Mouse (Mus musculus) forebrain, embryonic 16.5 days (tissue): ENCODE data around the gene Cd8b1. TPM values are rescaled to one million over a fixed set of nuclear protein-coding genes. Genes with fewer than 3 reads are reported as not detected.

Experiments used
- ATAC-seq: fragments of 200-750 bp; cut with Nextera tagmentation; 2 replicates; pipeline ENCODE4 v1.8.0; 2017; ENCODE audit warnings: mild to moderate bottlenecking, moderate library complexity
- H3K27ac ChIP-seq: fragments of 300-500 bp; sonication (generic); 2 replicates; pipeline ENCODE4 v1.5.1; 2014; ENCODE audit warnings: low read length, control low read depth
- H3K27me3 ChIP-seq: fragments of 300-500 bp; sonication (generic); replicated peaks from 2 replicates; pipeline ENCODE4 v1.6.1; 2014; ENCODE audit warnings: low read length; ENCODE audit not compliant: control insufficient read depth, insufficient read depth
- H3K36me3 ChIP-seq: fragments of 300-500 bp; sonication (generic); 2 replicates; pipeline ENCODE4 v1.6.1; 2014; ENCODE audit not compliant: control insufficient read depth, insufficient read depth
- H3K4me1 ChIP-seq: fragments of 300-500 bp; sonication (generic); replicated peaks from 2 replicates; pipeline ENCODE4 v1.6.1; 2014; ENCODE audit warnings: low read length; ENCODE audit not compliant: control insufficient read depth, insufficient read depth
- H3K4me2 ChIP-seq: fragments of 300-500 bp; sonication (generic); 2 replicates; pipeline ENCODE4 v1.6.1; 2014; ENCODE audit warnings: mild to moderate bottlenecking, low read length, control low read depth
- H3K4me3 ChIP-seq: fragments of 300-500 bp; sonication (generic); replicated peaks from 2 replicates; pipeline ENCODE4 v1.5.1; 2014; ENCODE audit warnings: mild to moderate bottlenecking, low read length, control low read depth
- H3K9ac ChIP-seq: fragments of 300-500 bp; sonication (generic); replicated peaks from 2 replicates; pipeline ENCODE4 v1.6.1; 2014; ENCODE audit warnings: low read depth, low read length, control low read depth
- H3K9me3 ChIP-seq: fragments of 300-500 bp; sonication (generic); 2 replicates; pipeline ENCODE4 v1.6.1; 2016; ENCODE audit warnings: low read length; ENCODE audit not compliant: control insufficient read depth
- WGBS: fragments of 180-500 bp; shearing (Covaris S2); extraction: QIAGEN DNeasy Blood & Tissue Kit; methylation state at CpG from one replicate; pipeline ENCODE4 v1.1.7; 2014; 5-methylcytosine and 5-hydroxymethylcytosine counted together
- polyA plus RNA-seq: library from polyadenylated mRNA; unstranded; fragments of >200 nt; fragmentation: Nextera tagmentation; extraction: Ambion mirVana; gene quantifications from 2 replicates; pipeline ENCODE4 v1.2.1, GENCODE M21; 2015

The Cd8b1 gene
- polyA plus RNA-seq, 1 experiment from 2014 or later: not detected

GRCm38 (mm10) chr6:71376711-71377110 lies 54.1 kb downstream of the Cd8b1 start:
- no peak for ATAC-seq
- WGBS: 98% methylated on average over 13 of the region's 13 CpGs
- H3K27ac ChIP-seq: no peak overlapping the region
- H3K9me3 ChIP-seq: no peaks in the 10 kb centered on the region
- no peak overlapping the region for H3K4me2 ChIP-seq
- no peaks in the 10 kb centered on the region for H3K36me3 ChIP-seq
- H3K4me1 ChIP-seq: no peaks in the 10 kb centered on the region
- H3K4me3 ChIP-seq: no peak overlapping the region
- H3K27me3 ChIP-seq: no peaks in the 10 kb centered on the region
- no peak overlapping the region for H3K9ac ChIP-seq

- Histone ChIP-seq H3K27ac (no peak overlapping the region), H3K4me2 (no peak overlapping the region), H3K27me3 (no peaks in the 10 kb centered on the region), H3K9ac (no peak overlapping the region), H3K4me3 (no peak overlapping the region), H3K36me3 (no peaks in the 10 kb centered on the region), H3K4me1 (no peaks in the 10 kb centered on the region), H3K9me3 (no peaks in the 10 kb centered on the region)
- 93% methylated on average over 5 of the region's 5 CpGs for WGBS
- ATAC-seq: no peak
Measured at GRCm38 (mm10) chr6:71381654-71382053, 59.1 kb downstream of the Cd8b1 start.

Other genes with a start within 250 kb of the Cd8b1 start
- gene Thnsl2, start 178.3 kb upstream of the Cd8b1 start, polyA plus RNA-seq: 3.2 and 3.3 TPM in 2 replicates
- not detected in 2 replicates for gene Fabp1, start 123.0 kb upstream of the Cd8b1 start, polyA plus RNA-seq
- gene Krcc1, start 51.1 kb upstream of the Cd8b1 start, polyA plus RNA-seq: 18.5 and 19.0 TPM in 2 replicates
- gene Smyd1, start 555 bp upstream of the Cd8b1 start, polyA plus RNA-seq: 0.07 and 0.25 TPM in 2 replicates
- not detected in 2 replicates for gene Cd8a, start 50.6 kb downstream of the Cd8b1 start, polyA plus RNA-seq
- gene Rmnd5a, start 117.8 kb downstream of the Cd8b1 start, polyA plus RNA-seq: 8.4 and 9.4 TPM in 2 replicates
- gene Rnf103, start 171.1 kb downstream of the Cd8b1 start, polyA plus RNA-seq: 22.1 and 24.8 TPM in 2 replicates
- gene Chmp3, start 221.0 kb downstream of the Cd8b1 start, polyA plus RNA-seq: 66.8 and 70.1 TPM in 2 replicates